Mouse (Mus musculus) brain, embryonic 14.5 days (tissue): ENCODE data around the gene Olfr718-ps1.
A peak's percentile ranks its signal among the peaks of the same experiment; 100 is the strongest.

ENCODE experiments used
- CTCF ChIP-seq: fragments of 200-500 bp; IDR thresholded peaks from 2 replicates; pipeline ENCODE4 v1.5.1; 2012; ENCODE audit warnings: inconsistent platforms, mild to moderate bottlenecking, moderate library complexity, borderline replicate concordance; ENCODE audit not compliant: insufficient read depth, insufficient read length; ENCODE audit errors: extremely low read depth
- POLR2A ChIP-seq: fragments of 200-500 bp; IDR thresholded peaks from 2 replicates; pipeline ENCODE4 v1.6.1; 2012; ENCODE audit warnings: mild to moderate bottlenecking, inconsistent platforms, borderline replicate concordance; ENCODE audit not compliant: poor library complexity, insufficient read depth, insufficient read length, severe bottlenecking; ENCODE audit errors: extremely low read depth

DNA sequence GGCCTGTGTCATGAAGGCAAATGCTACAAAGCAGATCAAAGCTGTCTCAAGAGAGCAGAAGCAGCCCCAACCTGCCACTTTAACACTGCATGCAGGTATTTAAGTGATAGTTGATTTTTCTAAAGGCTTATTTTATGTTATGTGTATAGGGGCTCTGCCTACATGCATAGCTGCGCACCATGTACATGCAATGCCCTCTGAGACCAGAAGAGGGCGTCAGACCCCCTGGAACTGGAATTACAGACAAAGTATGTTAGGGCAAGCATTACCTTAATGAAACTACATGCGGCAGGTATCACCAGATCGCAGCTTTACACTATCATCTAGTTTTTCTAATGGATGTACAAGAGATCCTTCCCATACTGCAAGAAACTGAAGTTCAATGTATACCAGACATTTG is 62.5 kb downstream of the Olfr718-ps1 start:
- TF ChIP-seq CTCF (peak; percentile 58; the same call in 1 of the 2 replicates), POLR2A (no peak)
